Mouse (Mus musculus): ENCODE results near the gene Olfr332. TPM values are rescaled to one million over a fixed set of nuclear protein-coding genes. Genes with fewer than 3 reads are reported as not detected.

Gene Olfr332
- polyA plus RNA-seq, 1 experiment: not detected

DNA sequence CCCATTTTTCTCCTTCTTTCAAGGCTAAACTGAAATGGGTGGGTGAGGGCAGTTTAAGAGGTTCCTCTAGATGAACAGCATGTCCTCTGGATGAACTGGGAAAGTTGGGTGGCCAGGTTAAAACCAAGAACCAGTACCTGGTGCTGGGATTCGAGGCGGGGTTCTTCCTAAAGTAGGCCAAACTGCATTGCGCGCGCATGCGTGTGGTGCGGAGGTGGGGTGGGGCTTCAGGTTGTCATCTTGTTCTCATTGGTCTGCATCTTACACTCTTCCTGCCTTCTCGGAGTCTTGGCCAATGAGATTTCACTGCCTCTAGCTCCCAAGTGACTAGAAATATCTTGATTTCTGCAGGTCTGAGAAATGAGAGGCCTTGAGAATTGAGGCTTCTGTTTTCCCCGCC, 39.6 kb downstream of the Olfr332 start, which contains the start of gene Lypd9:
Lypd9 (minus strand) TSS at position 165 of the 400 bp plus-strand sequence.
- H3K27ac ChIP-seq (ENCODE audit: control insufficient read depth, insufficient read depth, low read depth, low read length, poor library complexity): no peak within 1 kb of the TSS
- no peak within 1 kb of the TSS for H3K4me3 ChIP-seq (replicated peaks; ENCODE audit: control insufficient read depth, low read depth, low read length)
- WGBS: 90% methylated on average over 9 of the region's 9 CpGs
- H3K4me1 ChIP-seq (ENCODE audit: control insufficient read depth, insufficient read depth, low read length): no peaks in the 10 kb centered on the region
- TF ChIP-seq CTCF (IDR thresholded peaks at IDR 0.05; ENCODE audit: control insufficient read depth, insufficient read depth, low read length): no peak
- no peak for TF ChIP-seq POLR2A (IDR thresholded peaks at IDR 0.05; ENCODE audit: borderline replicate concordance, control insufficient read depth, low read depth, low read length)

Other genes starting within 250 kb of the Olfr332 start
- gene 4930438A08Rik, start 217.8 kb downstream of the Olfr332 start, polyA plus RNA-seq (2011; ENCODE audit: insufficient read depth, insufficient read length, low replicate concordance, missing spikeins): 5.9 and 21.1 TPM in 2 replicates
- 17.8 and 53.9 TPM in 2 replicates for gene Zfp692, start 185.5 kb downstream of the Olfr332 start, polyA plus RNA-seq (2011; ENCODE audit: insufficient read depth, insufficient read length, low replicate concordance, missing spikeins)
- gene Zfp672, start 162.2 kb downstream of the Olfr332 start, polyA plus RNA-seq (2011; ENCODE audit: insufficient read depth, insufficient read length, low replicate concordance, missing spikeins): 20.1 and 39.4 TPM in 2 replicates
- gene Sh3bp5l, start 161.8 kb downstream of the Olfr332 start, polyA plus RNA-seq (2011; ENCODE audit: insufficient read depth, insufficient read length, low replicate concordance, missing spikeins): 12.6 and 17.7 TPM in 2 replicates
- not detected in 2 replicates for gene Lypd8, start 113.5 kb downstream of the Olfr332 start, polyA plus RNA-seq (2011; ENCODE audit: insufficient read depth, insufficient read length, low replicate concordance, missing spikeins)
- gene 1810065E05Rik, start 71.4 kb downstream of the Olfr332 start, polyA plus RNA-seq (2011; ENCODE audit: insufficient read depth, insufficient read length, low replicate concordance, missing spikeins): not detected in 2 replicates
- gene Gm12253, start 60.0 kb downstream of the Olfr332 start, polyA plus RNA-seq (2011; ENCODE audit: insufficient read depth, insufficient read length, low replicate concordance, missing spikeins): not detected in 2 replicates
- gene Lypd9, start 39.6 kb downstream of the Olfr332 start, polyA plus RNA-seq (2011; ENCODE audit: insufficient read depth, insufficient read length, low replicate concordance, missing spikeins): not detected in 2 replicates
- gene Olfr30, start 30.3 kb downstream of the Olfr332 start, polyA plus RNA-seq (2011; ENCODE audit: insufficient read depth, insufficient read length, low replicate concordance, missing spikeins): not detected in 2 replicates
- not detected in 2 replicates for gene Olfr331, start 10.0 kb upstream of the Olfr332 start, polyA plus RNA-seq (2011; ENCODE audit: insufficient read depth, insufficient read length, low replicate concordance, missing spikeins)
- gene Olfr330, start 42.3 kb upstream of the Olfr332 start, polyA plus RNA-seq (2011; ENCODE audit: insufficient read depth, insufficient read length, low replicate concordance, missing spikeins): not detected in 2 replicates
- not detected in 2 replicates for gene Olfr329-ps, start 53.9 kb upstream of the Olfr332 start, polyA plus RNA-seq (2011; ENCODE audit: insufficient read depth, insufficient read length, low replicate concordance, missing spikeins)
- gene Olfr328, start 63.1 kb upstream of the Olfr332 start, polyA plus RNA-seq (2011; ENCODE audit: insufficient read depth, insufficient read length, low replicate concordance, missing spikeins): not detected in 2 replicates
- gene Olfr224, start 78.0 kb upstream of the Olfr332 start, polyA plus RNA-seq (2011; ENCODE audit: insufficient read depth, insufficient read length, low replicate concordance, missing spikeins): not detected in 2 replicates
- gene Olfr325, start 85.2 kb upstream of the Olfr332 start, polyA plus RNA-seq (2011; ENCODE audit: insufficient read depth, insufficient read length, low replicate concordance, missing spikeins): not detected in 2 replicates
- not detected in 2 replicates for gene Olfr324, start 102.6 kb upstream of the Olfr332 start, polyA plus RNA-seq (2011; ENCODE audit: insufficient read depth, insufficient read length, low replicate concordance, missing spikeins)
- gene 2210407C18Rik, start 123.5 kb upstream of the Olfr332 start, polyA plus RNA-seq (2011; ENCODE audit: insufficient read depth, insufficient read length, low replicate concordance, missing spikeins): not detected in 2 replicates
- gene Olfr323, start 137.9 kb upstream of the Olfr332 start, polyA plus RNA-seq (2011; ENCODE audit: insufficient read depth, insufficient read length, low replicate concordance, missing spikeins): not detected in 2 replicates
- 24.8 and 27.5 TPM in 2 replicates for gene Trim58, start 147.9 kb upstream of the Olfr332 start, polyA plus RNA-seq (2011; ENCODE audit: insufficient read depth, insufficient read length, low replicate concordance, missing spikeins)
- 0.77 TPM in 1 of 2 replicates, not detected in the other for gene Olfr322, start 166.2 kb upstream of the Olfr332 start, polyA plus RNA-seq (2011; ENCODE audit: insufficient read depth, insufficient read length, low replicate concordance, missing spikeins)
- gene Olfr320, start 188.5 kb upstream of the Olfr332 start, polyA plus RNA-seq (2011; ENCODE audit: insufficient read depth, insufficient read length, low replicate concordance, missing spikeins): not detected in 2 replicates
- gene Olfr319, start 206.6 kb upstream of the Olfr332 start, polyA plus RNA-seq (2011; ENCODE audit: insufficient read depth, insufficient read length, low replicate concordance, missing spikeins): not detected in 2 replicates
- gene Olfr318, start 231.5 kb upstream of the Olfr332 start, polyA plus RNA-seq (2011; ENCODE audit: insufficient read depth, insufficient read length, low replicate concordance, missing spikeins): not detected in 2 replicates
- not detected in 2 replicates for gene Olfr317, start 246.7 kb upstream of the Olfr332 start, polyA plus RNA-seq (2011; ENCODE audit: insufficient read depth, insufficient read length, low replicate concordance, missing spikeins)